Mouse (Mus musculus): ENCODE data around the gene Zfp467. TPM values are rescaled to one million over a fixed set of nuclear protein-coding genes. Genes with fewer than 3 reads are reported as not detected.

Zfp467 gene
- total RNA-seq, 2 experiments from 2014 or later = 22.5 to 23.8 TPM

GRCm38 (mm10) chr6:48423336-48423735 is 22.3 kb downstream of the Zfp467 start:
- intact Hi-C loops (cut with DNase I) = no loop called here
- no peak for DNase-seq (ENCODE audit: extremely low spot score in 1 of 2, low spot score in 2 of 2)
- no peak for TF ChIP-seq CTCF (IDR thresholded peaks at IDR 0.05)
- Histone ChIP-seq H3K27ac (no peak overlapping the region), H3K4me3 (no peak overlapping the region)

DNA sequence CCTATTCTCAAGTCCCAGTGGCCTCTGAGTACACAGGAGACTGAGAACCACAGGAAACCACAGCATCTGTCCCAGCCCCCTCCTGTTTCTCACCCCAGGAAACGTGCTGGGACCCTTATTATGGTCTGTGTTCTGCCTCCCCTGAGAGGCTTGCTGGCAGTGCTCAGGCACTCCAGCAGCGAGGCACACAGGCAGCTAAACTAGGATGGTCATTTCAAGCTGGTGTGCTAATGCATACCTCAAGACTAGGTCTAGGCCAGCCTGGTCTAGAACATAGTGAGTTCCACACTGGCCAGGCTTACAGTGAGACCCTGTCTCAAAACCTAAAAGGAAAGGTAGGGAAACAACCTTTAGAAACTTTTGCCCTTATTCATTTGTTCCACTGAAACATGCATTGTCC is 25.0 kb downstream of the Zfp467 start:
- DNase-seq (ENCODE audit: extremely low spot score in 1 of 2, low spot score in 2 of 2) = no peak
- H3K27ac ChIP-seq = no peak overlapping the region
- no peak for TF ChIP-seq CTCF (IDR thresholded peaks at IDR 0.05)

GRCm38 (mm10) chr6:48416486-48416885 is 29.1 kb downstream of the Zfp467 start:
- TF ChIP-seq CTCF (IDR thresholded peaks at IDR 0.05) = no peak
- H3K27ac ChIP-seq = no peak overlapping the region
- DNase-seq (ENCODE audit: extremely low spot score in 1 of 2, low spot score in 2 of 2) = no peak
- intact Hi-C loops (cut with DNase I) = no loop called here
- no peak overlapping the region for H3K4me3 ChIP-seq

More for the DNA sequence above, 25.0 kb downstream of the Zfp467 start:
- no peak overlapping the region for H3K4me3 ChIP-seq
- intact Hi-C loops (cut with DNase I) = no loop called here

DNA sequence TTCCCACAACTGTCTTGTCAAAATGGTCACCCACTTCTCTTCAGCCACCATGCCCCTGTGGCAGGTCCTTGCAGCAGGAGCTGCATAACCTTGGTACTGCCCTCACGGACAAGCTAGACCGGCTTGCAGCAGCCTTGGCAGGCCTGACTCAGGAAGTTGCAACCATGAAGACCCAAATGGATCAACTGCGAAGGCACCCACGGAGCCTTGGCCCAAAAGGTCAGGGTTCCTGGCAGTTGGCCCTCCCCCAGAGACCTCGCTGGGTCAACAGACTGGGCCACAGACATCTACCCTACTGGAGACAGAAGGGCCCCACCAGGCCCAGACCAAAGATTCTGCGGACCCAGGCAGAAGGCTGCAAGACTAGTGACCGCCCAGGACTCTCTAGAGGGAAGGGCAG is 30.0 kb downstream of the Zfp467 start:
- no peak overlapping the region for H3K27ac ChIP-seq
- no peak for TF ChIP-seq CTCF (IDR thresholded peaks at IDR 0.05)
- intact Hi-C loops (cut with DNase I) = no loop called here
- DNase-seq (ENCODE audit: extremely low spot score in 1 of 2, low spot score in 2 of 2) = no peak
- no peak overlapping the region for H3K4me3 ChIP-seq

DNA sequence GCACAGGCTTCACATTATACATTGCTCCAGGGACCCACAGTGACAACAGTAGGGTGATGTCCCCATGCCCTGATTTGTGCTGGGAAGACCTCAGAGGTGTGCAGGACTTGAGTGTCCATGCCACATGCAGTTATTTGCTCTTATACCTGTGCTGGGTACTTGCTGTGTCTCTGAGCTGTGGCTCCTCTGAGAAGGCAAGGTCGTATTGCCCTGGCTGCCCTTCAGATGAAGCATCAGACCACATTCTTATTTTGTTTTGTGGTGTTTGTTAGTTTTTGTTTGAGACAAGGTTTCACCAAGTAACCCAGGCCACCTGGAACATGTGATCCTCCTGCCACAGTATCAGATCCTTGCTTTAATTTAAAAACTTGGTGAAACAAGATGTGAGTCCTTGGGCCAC is 30.7 kb downstream of the Zfp467 start:
- intact Hi-C loops (cut with DNase I) = no loop called here
- Histone ChIP-seq H3K4me3 (no peak overlapping the region), H3K27ac (no peak overlapping the region)
- DNase-seq (ENCODE audit: extremely low spot score in 1 of 2, low spot score in 2 of 2) = no peak
- TF ChIP-seq CTCF (IDR thresholded peaks at IDR 0.05) = no peak

GRCm38 (mm10) chr6:48413081-48413480 is 32.5 kb downstream of the Zfp467 start:
- intact Hi-C loops (cut with DNase I) = no loop called here
- peak in 1 of 2 experiments; percentile 9 for DNase-seq (ENCODE audit: extremely low spot score in 1 of 2, low spot score in 2 of 2)
- Histone ChIP-seq H3K4me3 (no peak overlapping the region), H3K27ac (no peak overlapping the region)
- no peak for TF ChIP-seq CTCF (IDR thresholded peaks at IDR 0.05)

GRCm38 (mm10) chr6:48412662-48413061 is 33.0 kb downstream of the Zfp467 start:
- intact Hi-C loops (cut with DNase I) = no loop called here
- Histone ChIP-seq H3K4me3 (no peak overlapping the region), H3K27ac (no peak overlapping the region)
- no peak for DNase-seq (ENCODE audit: extremely low spot score in 1 of 2, low spot score in 2 of 2)
- TF ChIP-seq CTCF (IDR thresholded peaks at IDR 0.05) = no peak

DNA sequence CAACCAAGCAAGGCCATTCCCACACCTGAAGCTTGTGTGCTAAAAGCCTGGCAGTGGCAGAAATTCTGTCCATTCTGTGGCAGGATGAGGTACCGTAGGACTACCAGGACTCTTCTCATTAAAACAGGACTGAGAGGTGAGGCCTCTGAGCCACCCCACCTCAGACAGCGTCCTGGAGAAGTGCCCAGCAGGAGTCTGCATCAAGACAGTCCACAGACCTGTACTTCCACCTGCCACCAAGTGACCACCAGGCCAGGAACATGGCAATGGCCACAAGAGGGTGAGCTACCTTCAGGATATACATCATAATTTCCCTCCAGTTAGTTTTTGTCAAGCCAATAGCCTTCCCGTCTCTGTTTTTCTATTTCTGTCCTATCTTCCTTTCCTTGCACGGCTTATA is 33.5 kb downstream of the Zfp467 start:
- Histone ChIP-seq H3K27ac (no peak overlapping the region), H3K4me3 (no peak overlapping the region)
- DNase-seq (ENCODE audit: extremely low spot score in 1 of 2, low spot score in 2 of 2) = no peak
- intact Hi-C loops (cut with DNase I) = no loop called here
- no peak for TF ChIP-seq CTCF (IDR thresholded peaks at IDR 0.05)

GRCm38 (mm10) chr6:48411193-48412092 is 34.2 kb downstream of the Zfp467 start:
- Histone ChIP-seq H3K4me3 (no peak overlapping the region), H3K27ac (no peak overlapping the region)
- no peak for DNase-seq (ENCODE audit: extremely low spot score in 1 of 2, low spot score in 2 of 2)
- intact Hi-C loops (cut with DNase I) = no loop called here
- no peak for TF ChIP-seq CTCF (IDR thresholded peaks at IDR 0.05)

DNA sequence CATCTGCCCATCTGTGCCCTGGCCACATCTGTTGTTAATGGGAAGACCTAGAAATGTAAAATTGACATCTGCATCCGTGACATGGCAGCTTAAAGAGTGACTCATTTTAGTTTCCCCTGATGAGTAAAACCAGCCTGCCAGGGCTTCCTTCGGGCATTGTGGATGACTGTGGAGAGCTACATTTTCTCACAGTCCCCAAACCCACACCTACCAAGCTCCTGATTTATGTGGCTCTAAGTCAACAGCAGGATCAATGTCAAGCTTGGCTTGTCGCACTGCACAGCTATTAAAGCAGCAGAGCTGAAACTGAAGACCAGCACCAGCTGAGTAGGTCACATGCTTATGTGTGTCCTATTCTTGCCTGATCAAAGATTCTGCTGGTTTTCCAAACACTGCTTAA is 35.1 kb downstream of the Zfp467 start:
- no peak for TF ChIP-seq CTCF (IDR thresholded peaks at IDR 0.05)
- Histone ChIP-seq H3K27ac (no peak overlapping the region), H3K4me3 (no peak overlapping the region)
- intact Hi-C loops (cut with DNase I) = no loop called here
- DNase-seq (ENCODE audit: extremely low spot score in 1 of 2, low spot score in 2 of 2) = no peak

DNA sequence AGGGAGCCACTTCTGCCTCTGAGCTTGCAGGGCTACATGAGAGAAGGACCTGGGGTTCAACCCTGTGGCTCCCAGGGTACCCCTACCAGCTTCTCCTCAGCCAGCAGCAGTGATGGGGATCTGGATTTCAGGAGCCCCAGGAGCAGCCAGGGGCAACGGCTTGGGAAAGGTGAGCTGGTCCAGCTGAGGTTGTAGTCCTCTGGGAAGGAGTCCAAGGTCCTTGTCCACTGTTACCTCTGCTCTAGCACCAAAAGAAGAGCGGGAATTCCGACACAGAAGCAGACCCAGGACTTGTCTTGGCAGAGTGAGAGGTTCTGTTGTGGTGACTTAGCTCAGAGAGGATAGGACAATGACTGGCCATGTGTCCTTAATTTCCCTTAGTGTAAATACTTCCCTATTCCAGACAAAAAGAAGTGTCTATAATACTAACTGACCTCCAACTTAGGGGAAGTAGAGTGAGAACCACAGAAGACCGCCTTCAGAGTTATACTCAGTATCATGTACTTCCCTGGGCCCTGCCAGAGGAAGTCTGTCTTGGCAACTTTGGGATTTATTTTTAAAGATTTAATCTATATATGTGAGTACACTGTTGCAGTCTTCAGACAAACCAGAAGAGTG is 35.8 kb downstream of the Zfp467 start:
- DNase-seq (ENCODE audit: extremely low spot score in 1 of 2, low spot score in 2 of 2) = peak in 1 of 2 experiments; percentile 7
- intact Hi-C loops (cut with DNase I) = no loop called here
- H3K27ac ChIP-seq = no peak overlapping the region
- no peak for TF ChIP-seq CTCF (IDR thresholded peaks at IDR 0.05)
- H3K4me3 ChIP-seq = no peak overlapping the region

DNA sequence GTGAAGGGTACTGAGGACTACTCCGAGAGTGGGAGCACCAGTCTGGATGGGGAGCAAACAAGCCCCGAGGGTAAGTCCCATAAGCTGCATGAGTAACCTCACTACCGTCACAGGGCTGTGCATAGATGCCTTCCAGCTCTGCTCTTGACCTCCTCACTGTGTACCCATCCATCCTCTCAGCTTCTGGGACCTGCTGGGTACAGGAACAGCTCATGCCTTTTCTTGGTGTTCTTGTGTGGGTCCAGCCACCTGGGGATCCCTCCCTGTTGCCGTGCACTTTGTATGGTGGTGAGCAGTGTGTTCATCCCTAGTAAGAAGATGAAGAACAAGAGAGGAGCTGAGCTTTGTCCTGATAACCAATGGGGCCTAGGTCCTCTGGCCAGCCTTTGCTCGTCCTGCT is 41.6 kb downstream of the Zfp467 start:
- DNase-seq (ENCODE audit: extremely low spot score in 1 of 2, low spot score in 2 of 2) = no peak
- no peak overlapping the region for H3K4me3 ChIP-seq
- intact Hi-C loops (cut with DNase I) = loop anchor here (2.0 kb wide), 1 partner anchor 225 kb away; no protein-coding TSS in a partner anchor
- no peak for TF ChIP-seq CTCF (IDR thresholded peaks at IDR 0.05)
- H3K27ac ChIP-seq = no peak overlapping the region
